Mouse (Mus musculus): ENCODE measurements around the gene Xylb.
A peak's percentile ranks its signal among the peaks of the same experiment; 100 is the strongest.

DNA sequence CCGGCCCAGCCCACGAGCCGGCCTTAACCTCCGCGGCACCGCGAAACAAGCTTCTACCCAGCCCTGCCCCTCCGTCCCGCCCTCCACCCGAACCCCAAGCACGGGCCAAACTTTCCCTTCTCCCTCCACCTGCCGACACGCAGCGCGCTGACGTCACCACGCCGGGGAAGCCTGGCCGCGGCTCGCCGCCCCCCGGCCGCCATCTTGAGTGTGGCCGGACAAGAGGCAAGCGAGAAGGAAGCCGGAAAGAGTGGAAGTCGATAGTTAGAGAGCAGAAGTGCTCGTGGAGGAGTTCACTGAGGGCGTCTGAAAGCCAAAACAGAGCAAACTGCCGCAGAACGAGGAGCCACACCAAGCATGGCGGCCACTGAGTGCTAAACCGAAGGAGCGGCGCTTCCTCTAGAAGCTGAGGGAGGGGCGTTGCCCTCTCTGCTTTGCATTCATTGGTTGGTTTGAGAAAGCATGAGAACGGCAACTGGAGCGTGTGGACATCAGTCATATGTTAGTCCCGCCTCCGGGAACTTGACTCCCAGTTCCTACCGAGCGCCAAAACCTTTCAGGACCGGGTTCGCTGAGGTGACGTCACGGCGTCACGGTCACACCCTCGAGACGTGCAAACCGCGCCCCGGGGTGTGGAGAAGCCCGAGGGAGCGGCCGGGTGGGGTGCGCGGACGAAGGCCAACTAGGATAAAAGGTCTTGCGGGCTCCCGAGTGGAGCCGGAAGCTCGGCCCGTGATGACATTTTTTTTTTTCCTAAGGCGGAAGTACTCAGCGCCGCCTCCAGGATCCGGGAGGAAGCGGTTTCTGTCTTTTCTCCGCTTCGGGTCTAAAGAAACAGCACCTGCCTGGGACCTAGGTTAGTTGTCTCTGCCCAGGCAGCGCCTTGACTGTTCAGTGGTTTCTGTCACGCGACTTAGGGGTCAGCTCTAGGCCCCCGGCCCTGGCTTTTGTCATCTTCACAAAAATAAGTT is 34.6 kb upstream of the Xylb start, which contains the start of gene Oxsr1:
- TF ChIP-seq POLR2A (IDR thresholded peaks at IDR 0.05; ENCODE audit: low read depth, low read length) (no peak), CTCF (conservative IDR thresholded peaks at IDR 0.05; ENCODE audit: insufficient read depth, insufficient read length, low read depth, low read length) (peak; percentile 40)
